Mouse (Mus musculus) ES-Bruce4 (cell line): ENCODE data around the gene Vamp5.

Experiments
- CTCF ChIP-seq: IDR thresholded peaks from one replicate; pipeline ENCODE4 v1.8.1; 2011; ENCODE audit warnings: low read depth, low read length
- EP300 ChIP-seq: IDR thresholded peaks from 2 replicates; pipeline ENCODE4 v1.6.1; 2011; ENCODE audit warnings: low read depth, low read length; ENCODE audit not compliant: insufficient read depth
- POLR2A ChIP-seq: IDR thresholded peaks from one replicate; pipeline ENCODE4 v1.8.1; 2011; ENCODE audit warnings: low read length; ENCODE audit not compliant: insufficient read depth

DNA sequence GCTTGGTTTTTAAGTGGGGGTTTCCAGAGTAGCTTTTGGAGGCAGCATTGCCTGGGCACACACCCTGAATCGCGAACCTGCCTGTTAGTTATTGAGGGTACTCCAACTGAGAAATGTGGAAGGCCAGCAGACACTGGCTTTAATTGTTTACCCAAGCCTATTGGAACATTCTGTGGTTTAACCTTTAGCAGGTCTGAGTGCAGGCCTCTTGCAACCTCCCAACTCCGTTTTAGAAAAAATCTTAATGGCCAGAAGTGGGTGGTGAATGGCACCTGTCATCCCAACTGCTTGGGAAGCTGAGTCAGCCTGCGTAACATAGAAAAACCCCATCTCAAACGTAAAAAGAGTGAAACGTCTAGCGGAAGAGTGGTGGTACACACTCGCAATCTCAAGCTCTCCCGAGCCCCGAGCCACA lies 16.6 kb upstream of the Vamp5 start:
- TF ChIP-seq CTCF, result no peak
- TF ChIP-seq EP300, result no peak
- TF ChIP-seq POLR2A, result no peak
